Mouse (Mus musculus): ENCODE results near the gene Smpd3. TPM values are rescaled to one million over a fixed set of nuclear protein-coding genes. Genes with fewer than 3 reads are reported as not detected.

Gene Smpd3
- polyA plus RNA-seq, 1 experiment from 2014 or later, result 64.8 TPM

DNA sequence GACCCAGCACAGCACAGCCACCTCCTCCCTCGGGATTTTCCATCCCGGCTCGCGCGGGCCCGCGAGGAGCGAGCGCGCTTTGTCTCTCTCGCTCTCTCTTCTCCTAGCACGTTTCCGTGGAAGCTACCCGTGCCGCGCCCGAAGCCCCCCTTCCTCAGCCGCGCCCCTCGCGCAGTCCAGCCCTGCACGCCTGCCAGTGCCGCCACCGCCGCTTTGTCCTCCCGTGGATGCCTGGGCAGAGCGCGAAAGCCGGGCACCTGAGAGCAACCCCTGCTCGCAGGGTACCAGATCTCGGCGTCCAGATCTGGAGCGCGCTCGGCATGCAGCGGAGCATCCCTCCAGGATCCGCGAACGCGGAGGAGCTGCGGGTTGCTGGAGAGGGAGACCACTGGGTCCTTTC is 1.2 kb downstream of the Smpd3 start:
- Histone ChIP-seq H3K36me3 (ENCODE audit: control insufficient read depth, insufficient read depth) (no peaks in the 10 kb centered on the region), H3K27ac (ENCODE audit: low read length) (peak overlapping the region; percentile 95)
- ATAC-seq, result peak; percentile 24

DNA sequence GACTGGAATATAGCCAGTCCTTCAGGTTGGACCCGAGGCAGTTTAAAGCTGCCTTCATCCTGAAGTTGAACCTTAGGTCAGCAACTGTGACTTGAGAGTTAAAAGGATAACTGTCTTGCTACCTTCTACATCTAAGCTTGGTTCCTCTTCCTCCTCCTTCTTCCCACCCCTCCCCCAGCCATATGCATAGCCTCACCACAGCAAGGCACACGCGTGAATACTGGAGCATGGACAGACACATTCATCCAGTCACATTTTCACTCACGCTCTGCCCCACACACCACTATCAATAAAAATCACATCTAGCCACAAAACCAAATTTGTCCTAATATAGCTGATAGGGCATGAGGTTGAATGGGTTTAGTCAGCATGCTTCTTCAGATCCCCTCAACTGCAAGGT is 1.8 kb downstream of the Smpd3 start:
- peak overlapping the region; percentile 94 for H3K9ac ChIP-seq (replicated peaks; ENCODE audit: low read depth, low read length)
- ATAC-seq, result no peak
- no peaks in the 10 kb centered on the region for H3K9me3 ChIP-seq (ENCODE audit: control insufficient read depth, low read length)
- H3K4me2 ChIP-seq (ENCODE audit: low read length), result peak overlapping the region; percentile 68
- no peaks in the 10 kb centered on the region for H3K27me3 ChIP-seq (replicated peaks; ENCODE audit: control insufficient read depth, insufficient read depth, low read length)
- peak overlapping the region; percentile 74 for H3K4me3 ChIP-seq (replicated peaks; ENCODE audit: low read length)
- H3K4me1 ChIP-seq (replicated peaks; ENCODE audit: control insufficient read depth, insufficient read depth, low read length), result peaks cover 18% of the 10 kb centered on the region
- 50% methylated on average over 4 of the region's 4 CpGs for WGBS
- peak overlapping the region; percentile 95 for H3K27ac ChIP-seq (ENCODE audit: low read length)
- no peaks in the 10 kb centered on the region for H3K36me3 ChIP-seq (ENCODE audit: control insufficient read depth, insufficient read depth)

More for the DNA sequence above, 1.2 kb downstream of the Smpd3 start:
- under 1% methylated on average over 41 of the region's 41 CpGs for WGBS
- no peaks in the 10 kb centered on the region for H3K9me3 ChIP-seq (ENCODE audit: control insufficient read depth, low read length)
- H3K4me3 ChIP-seq (replicated peaks; ENCODE audit: low read length), result peak overlapping the region; percentile 74
- H3K4me2 ChIP-seq (ENCODE audit: low read length), result peak overlapping the region; percentile 68
- H3K9ac ChIP-seq (replicated peaks; ENCODE audit: low read depth, low read length), result peak overlapping the region; percentile 94
- H3K27me3 ChIP-seq (replicated peaks; ENCODE audit: control insufficient read depth, insufficient read depth, low read length), result no peaks in the 10 kb centered on the region
- peaks cover 18% of the 10 kb centered on the region for H3K4me1 ChIP-seq (replicated peaks; ENCODE audit: control insufficient read depth, insufficient read depth, low read length)

DNA sequence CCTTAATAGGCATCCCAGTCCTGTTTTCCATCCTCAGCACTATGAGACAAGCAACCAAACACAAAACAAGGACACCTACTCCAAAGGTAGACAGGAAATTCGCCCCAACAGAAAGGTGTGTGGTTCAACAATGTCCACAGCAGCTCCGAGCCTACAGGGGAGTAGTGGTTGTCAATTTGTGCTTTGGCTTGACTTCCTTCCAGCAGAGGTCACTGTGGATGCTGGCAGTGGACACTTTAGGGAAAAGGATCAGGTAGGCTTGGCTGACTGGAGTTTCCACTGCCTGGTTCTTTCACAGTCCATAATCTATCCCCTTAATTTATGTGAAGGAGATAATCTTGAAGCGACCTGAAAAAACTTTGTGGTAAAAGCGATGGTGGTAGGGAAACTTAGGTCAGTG is 2.6 kb downstream of the Smpd3 start:
- Histone ChIP-seq H3K4me2 (ENCODE audit: low read length) (peak overlapping the region; percentile 68), H3K27ac (ENCODE audit: low read length) (no peak overlapping the region), H3K9me3 (ENCODE audit: control insufficient read depth, low read length) (no peaks in the 10 kb centered on the region), H3K4me1 (replicated peaks; ENCODE audit: control insufficient read depth, insufficient read depth, low read length) (peaks cover 18% of the 10 kb centered on the region), H3K36me3 (ENCODE audit: control insufficient read depth, insufficient read depth) (no peaks in the 10 kb centered on the region), H3K9ac (replicated peaks; ENCODE audit: low read depth, low read length) (no peak overlapping the region), H3K27me3 (replicated peaks; ENCODE audit: control insufficient read depth, insufficient read depth, low read length) (no peaks in the 10 kb centered on the region), H3K4me3 (replicated peaks; ENCODE audit: low read length) (no peak overlapping the region)
- WGBS, result 63% methylated on average over 4 of the region's 4 CpGs
- no peak for ATAC-seq

DNA sequence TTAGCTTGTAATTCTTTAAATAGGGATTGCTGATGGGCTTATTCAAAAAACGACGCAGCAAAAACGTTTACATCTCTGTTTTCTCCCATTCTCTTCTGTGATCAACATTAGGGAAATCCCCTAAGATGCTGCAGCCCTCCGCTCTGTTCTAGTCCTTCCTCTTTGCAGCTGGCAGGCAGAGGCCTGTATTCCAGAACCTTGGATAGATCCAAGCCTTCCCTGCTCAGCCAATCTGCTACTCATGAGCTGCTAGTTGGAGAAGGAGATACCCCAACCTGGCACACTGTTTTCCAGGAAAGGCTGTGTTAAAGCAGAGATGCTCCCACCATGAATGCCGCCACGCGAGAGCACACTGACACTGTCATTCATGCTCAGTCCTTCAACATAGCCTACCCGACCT is 4.4 kb downstream of the Smpd3 start:
- no peak overlapping the region for H3K4me2 ChIP-seq (ENCODE audit: low read length)
- no peak overlapping the region for H3K4me3 ChIP-seq (replicated peaks; ENCODE audit: low read length)
- H3K4me1 ChIP-seq (replicated peaks; ENCODE audit: control insufficient read depth, insufficient read depth, low read length), result peaks cover 10% of the 10 kb centered on the region
- H3K27ac ChIP-seq (ENCODE audit: low read length), result no peak overlapping the region
- 46% methylated on average over 8 of the region's 8 CpGs for WGBS
- H3K27me3 ChIP-seq (replicated peaks; ENCODE audit: control insufficient read depth, insufficient read depth, low read length), result no peaks in the 10 kb centered on the region
- no peak overlapping the region for H3K9ac ChIP-seq (replicated peaks; ENCODE audit: low read depth, low read length)
- no peaks in the 10 kb centered on the region for H3K9me3 ChIP-seq (ENCODE audit: control insufficient read depth, low read length)
- H3K36me3 ChIP-seq (ENCODE audit: control insufficient read depth, insufficient read depth), result no peaks in the 10 kb centered on the region; the same call in 1 of the 2 replicates
- no peak for ATAC-seq

DNA sequence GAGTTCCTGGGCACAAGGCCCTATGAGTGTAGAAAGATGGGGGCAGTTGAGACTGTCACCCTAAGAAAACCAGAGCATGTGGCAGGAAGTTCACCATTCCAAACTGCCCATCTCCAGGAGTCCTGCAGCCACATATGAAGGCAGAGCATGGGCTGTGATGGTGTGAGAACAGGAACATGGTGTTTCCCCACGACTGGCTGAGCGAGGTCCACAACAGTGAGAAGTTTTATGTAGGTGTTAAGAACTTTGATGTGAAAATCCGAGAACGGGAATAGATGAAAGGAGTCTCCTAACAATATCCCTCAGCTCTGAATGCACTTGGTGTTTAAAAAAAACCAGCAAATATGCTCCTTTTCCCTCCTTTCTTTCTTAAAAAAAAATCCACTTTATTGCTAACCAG is 5.3 kb downstream of the Smpd3 start:
- no peak overlapping the region for H3K27ac ChIP-seq (ENCODE audit: low read length)
- ATAC-seq, result no peak
- no peaks in the 10 kb centered on the region for H3K27me3 ChIP-seq (replicated peaks; ENCODE audit: control insufficient read depth, insufficient read depth, low read length)
- no peak overlapping the region for H3K4me3 ChIP-seq (replicated peaks; ENCODE audit: low read length)
- no peaks in the 10 kb centered on the region; the same call in 1 of the 2 replicates for H3K36me3 ChIP-seq (ENCODE audit: control insufficient read depth, insufficient read depth)
- 81% methylated on average over 4 of the region's 4 CpGs for WGBS
- peaks cover 10% of the 10 kb centered on the region for H3K4me1 ChIP-seq (replicated peaks; ENCODE audit: control insufficient read depth, insufficient read depth, low read length)
- H3K9ac ChIP-seq (replicated peaks; ENCODE audit: low read depth, low read length), result no peak overlapping the region
- H3K4me2 ChIP-seq (ENCODE audit: low read length), result no peak overlapping the region
- no peaks in the 10 kb centered on the region for H3K9me3 ChIP-seq (ENCODE audit: control insufficient read depth, low read length)

DNA sequence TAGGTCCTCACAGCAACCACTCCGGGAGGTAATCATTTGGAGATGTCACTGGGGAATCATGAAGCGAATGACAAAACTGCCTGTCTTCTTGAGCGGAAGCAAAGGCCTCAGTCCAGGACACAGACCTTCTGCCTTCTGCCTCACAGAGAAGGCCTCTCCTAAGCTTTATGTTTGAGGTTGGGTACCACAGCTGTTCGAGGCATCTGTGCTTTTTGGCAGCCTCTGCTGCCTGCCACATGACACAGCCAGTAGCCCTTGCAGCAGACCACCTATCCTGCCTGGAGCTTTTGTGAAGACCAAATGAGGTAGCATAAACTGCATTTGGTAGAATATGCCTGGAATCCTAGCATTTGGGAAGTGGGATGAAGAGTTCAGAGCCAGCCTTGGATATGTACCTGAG is 11.2 kb downstream of the Smpd3 start:
- Histone ChIP-seq H3K27me3 (replicated peaks; ENCODE audit: control insufficient read depth, insufficient read depth, low read length) (no peaks in the 10 kb centered on the region), H3K4me1 (replicated peaks; ENCODE audit: control insufficient read depth, insufficient read depth, low read length) (peaks cover 18% of the 10 kb centered on the region), H3K4me2 (ENCODE audit: low read length) (no peak overlapping the region), H3K4me3 (replicated peaks; ENCODE audit: low read length) (no peak overlapping the region), H3K27ac (ENCODE audit: low read length) (no peak overlapping the region), H3K36me3 (ENCODE audit: control insufficient read depth, insufficient read depth) (no peaks in the 10 kb centered on the region; the same call in 1 of the 2 replicates), H3K9ac (replicated peaks; ENCODE audit: low read depth, low read length) (no peak overlapping the region), H3K9me3 (ENCODE audit: control insufficient read depth, low read length) (no peaks in the 10 kb centered on the region)
- ATAC-seq, result no peak
- WGBS, result 64% methylated on average over 4 of the region's 4 CpGs

DNA sequence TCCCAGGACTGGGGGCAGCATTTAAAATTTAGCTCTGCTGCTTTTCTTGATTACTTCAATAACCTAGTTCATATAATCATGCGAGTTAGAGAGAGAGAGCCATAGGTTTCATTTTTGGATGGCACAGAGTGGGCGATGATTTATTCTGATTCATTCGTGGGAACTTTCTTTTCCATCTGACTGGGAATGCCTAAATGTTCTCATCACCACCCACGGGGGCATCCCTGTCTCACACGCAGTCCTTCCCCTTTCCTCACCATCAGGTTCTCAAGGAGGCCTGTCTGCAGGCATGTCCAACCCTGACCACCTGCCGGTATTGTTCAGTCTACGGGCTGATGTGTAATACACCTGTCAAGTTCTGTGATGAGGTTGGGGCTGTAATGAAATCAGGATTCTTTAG is 16.4 kb downstream of the Smpd3 start:
- Histone ChIP-seq H3K4me2 (ENCODE audit: low read length) (no peak overlapping the region), H3K27ac (ENCODE audit: low read length) (no peak overlapping the region), H3K9ac (replicated peaks; ENCODE audit: low read depth, low read length) (no peak overlapping the region), H3K4me3 (replicated peaks; ENCODE audit: low read length) (no peak overlapping the region), H3K4me1 (replicated peaks; ENCODE audit: control insufficient read depth, insufficient read depth, low read length) (peaks cover 21% of the 10 kb centered on the region), H3K27me3 (replicated peaks; ENCODE audit: control insufficient read depth, insufficient read depth, low read length) (no peaks in the 10 kb centered on the region), H3K9me3 (ENCODE audit: control insufficient read depth, low read length) (no peaks in the 10 kb centered on the region), H3K36me3 (ENCODE audit: control insufficient read depth, insufficient read depth) (no peaks in the 10 kb centered on the region)
- no peak for ATAC-seq
- WGBS, result 84% methylated on average over 7 of the region's 7 CpGs

DNA sequence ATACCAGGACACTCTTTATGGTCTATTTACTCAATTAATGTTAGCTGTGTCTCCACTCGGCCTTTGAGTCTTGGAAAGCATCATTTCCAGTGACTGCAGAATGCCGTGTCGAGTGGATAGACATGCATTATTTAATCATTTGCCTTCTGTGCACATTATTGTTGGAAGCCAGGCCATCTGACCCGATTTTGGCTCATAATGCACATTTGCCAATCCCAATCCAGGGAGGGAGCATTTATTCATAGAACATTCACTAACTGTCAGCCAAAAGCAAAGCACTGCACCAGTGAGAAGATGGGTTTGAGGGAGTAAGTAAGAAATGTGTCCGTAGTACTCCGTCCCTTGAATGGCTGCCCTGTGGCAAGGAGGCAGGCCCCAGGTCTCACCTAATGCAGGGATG is 17.8 kb downstream of the Smpd3 start:
- no peak for ATAC-seq
- no peaks in the 10 kb centered on the region for H3K9me3 ChIP-seq (ENCODE audit: control insufficient read depth, low read length)
- H3K4me3 ChIP-seq (replicated peaks; ENCODE audit: low read length), result no peak overlapping the region
- H3K27me3 ChIP-seq (replicated peaks; ENCODE audit: control insufficient read depth, insufficient read depth, low read length), result no peaks in the 10 kb centered on the region
- 47% methylated on average over 6 of the region's 6 CpGs for WGBS
- no peaks in the 10 kb centered on the region for H3K36me3 ChIP-seq (ENCODE audit: control insufficient read depth, insufficient read depth)
- peaks cover 21% of the 10 kb centered on the region for H3K4me1 ChIP-seq (replicated peaks; ENCODE audit: control insufficient read depth, insufficient read depth, low read length)
- H3K4me2 ChIP-seq (ENCODE audit: low read length), result no peak overlapping the region
- no peak overlapping the region for H3K27ac ChIP-seq (ENCODE audit: low read length)
- H3K9ac ChIP-seq (replicated peaks; ENCODE audit: low read depth, low read length), result no peak overlapping the region

DNA sequence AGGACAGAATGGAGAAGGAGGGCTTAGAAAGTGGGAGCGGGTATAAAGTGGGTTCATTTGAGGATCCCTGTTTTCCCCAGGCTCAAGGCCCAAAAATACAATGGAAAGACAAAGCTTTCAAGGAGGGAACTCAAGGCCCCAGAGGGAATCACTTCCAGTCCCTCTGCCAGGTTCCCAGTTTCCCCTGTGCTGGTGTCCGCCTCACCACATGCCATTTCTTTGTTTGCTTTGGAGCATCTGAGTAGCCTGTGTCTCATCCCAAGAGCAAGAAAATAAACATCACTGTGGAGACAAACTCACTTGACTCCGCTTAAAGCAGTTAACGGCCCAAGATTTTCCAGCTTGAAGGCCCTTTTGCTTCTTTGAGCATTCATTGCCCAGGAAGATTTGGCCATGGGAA is 20.7 kb downstream of the Smpd3 start:
- Histone ChIP-seq H3K36me3 (ENCODE audit: control insufficient read depth, insufficient read depth) (no peaks in the 10 kb centered on the region), H3K9me3 (ENCODE audit: control insufficient read depth, low read length) (no peaks in the 10 kb centered on the region), H3K27me3 (replicated peaks; ENCODE audit: control insufficient read depth, insufficient read depth, low read length) (no peaks in the 10 kb centered on the region), H3K9ac (replicated peaks; ENCODE audit: low read depth, low read length) (no peak overlapping the region), H3K4me3 (replicated peaks; ENCODE audit: low read length) (no peak overlapping the region), H3K27ac (ENCODE audit: low read length) (no peak overlapping the region), H3K4me1 (replicated peaks; ENCODE audit: control insufficient read depth, insufficient read depth, low read length) (peaks cover 10% of the 10 kb centered on the region), H3K4me2 (ENCODE audit: low read length) (no peak overlapping the region)
- 83% methylated on average over 4 of the region's 4 CpGs for WGBS
- no peak for ATAC-seq

DNA sequence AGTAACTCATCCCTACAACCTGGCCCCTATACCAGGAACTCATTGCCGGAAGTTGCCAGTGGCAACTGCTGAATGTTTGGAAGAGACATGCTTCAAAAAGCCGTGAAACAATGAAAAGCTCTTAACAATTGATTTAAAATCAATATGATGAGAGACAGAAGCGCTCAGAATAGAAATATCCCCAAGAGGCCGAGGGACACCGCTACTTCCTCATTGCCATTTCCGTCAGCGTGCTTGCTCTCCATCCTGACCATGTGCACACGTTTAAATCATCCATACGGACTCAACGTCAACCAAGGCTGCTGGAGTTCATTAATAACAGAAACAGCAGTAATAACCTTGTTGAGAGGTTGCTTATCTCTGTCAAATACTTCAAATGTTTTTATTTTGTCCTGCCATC is 21.3 kb downstream of the Smpd3 start:
- Histone ChIP-seq H3K4me1 (replicated peaks; ENCODE audit: control insufficient read depth, insufficient read depth, low read length) (peaks cover 5% of the 10 kb centered on the region), H3K27me3 (replicated peaks; ENCODE audit: control insufficient read depth, insufficient read depth, low read length) (no peaks in the 10 kb centered on the region), H3K4me3 (replicated peaks; ENCODE audit: low read length) (no peak overlapping the region), H3K36me3 (ENCODE audit: control insufficient read depth, insufficient read depth) (no peaks in the 10 kb centered on the region), H3K9ac (replicated peaks; ENCODE audit: low read depth, low read length) (no peak overlapping the region), H3K9me3 (ENCODE audit: control insufficient read depth, low read length) (no peaks in the 10 kb centered on the region), H3K27ac (ENCODE audit: low read length) (no peak overlapping the region), H3K4me2 (ENCODE audit: low read length) (no peak overlapping the region)
- 86% methylated on average over 10 of the region's 10 CpGs for WGBS
- no peak for ATAC-seq

All from forebrain, embryonic 16.5 days (tissue).